Mouse (Mus musculus): ENCODE data around the gene Ephb6.

DNA sequence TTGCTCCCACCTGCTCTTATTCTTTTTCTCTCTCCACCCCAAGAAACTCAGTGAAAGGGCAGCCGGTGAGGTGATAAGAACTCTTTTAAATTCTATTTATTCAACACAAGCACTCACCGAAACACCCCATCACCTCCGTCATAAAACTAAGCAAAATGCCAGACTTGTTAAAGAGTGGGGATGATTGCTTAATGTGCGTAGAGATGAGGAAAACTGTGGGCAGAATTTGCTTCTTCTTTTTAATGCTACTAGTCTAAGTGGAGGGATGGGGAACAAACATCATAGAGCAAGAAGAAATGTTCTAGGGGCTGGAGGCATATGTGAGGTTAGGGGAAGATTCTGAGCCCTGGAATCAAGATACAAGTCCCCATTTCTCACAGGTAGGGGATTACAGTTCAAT lies 37.5 kb downstream of the Ephb6 start:
- TF ChIP-seq CTCF (conservative IDR thresholded peaks at IDR 0.05; ENCODE audit: low read length), result no peak
- TF ChIP-seq NANOG (IDR thresholded peaks at IDR 0.05; ENCODE audit: borderline replicate concordance, low read length), result no peak
- TF ChIP-seq POU5F1 (IDR thresholded peaks at IDR 0.05; ENCODE audit: borderline replicate concordance, low read length), result no peak
